Mouse (Mus musculus): ENCODE measurements around the gene Pou2f2.

Pou2f2 gene

DNA sequence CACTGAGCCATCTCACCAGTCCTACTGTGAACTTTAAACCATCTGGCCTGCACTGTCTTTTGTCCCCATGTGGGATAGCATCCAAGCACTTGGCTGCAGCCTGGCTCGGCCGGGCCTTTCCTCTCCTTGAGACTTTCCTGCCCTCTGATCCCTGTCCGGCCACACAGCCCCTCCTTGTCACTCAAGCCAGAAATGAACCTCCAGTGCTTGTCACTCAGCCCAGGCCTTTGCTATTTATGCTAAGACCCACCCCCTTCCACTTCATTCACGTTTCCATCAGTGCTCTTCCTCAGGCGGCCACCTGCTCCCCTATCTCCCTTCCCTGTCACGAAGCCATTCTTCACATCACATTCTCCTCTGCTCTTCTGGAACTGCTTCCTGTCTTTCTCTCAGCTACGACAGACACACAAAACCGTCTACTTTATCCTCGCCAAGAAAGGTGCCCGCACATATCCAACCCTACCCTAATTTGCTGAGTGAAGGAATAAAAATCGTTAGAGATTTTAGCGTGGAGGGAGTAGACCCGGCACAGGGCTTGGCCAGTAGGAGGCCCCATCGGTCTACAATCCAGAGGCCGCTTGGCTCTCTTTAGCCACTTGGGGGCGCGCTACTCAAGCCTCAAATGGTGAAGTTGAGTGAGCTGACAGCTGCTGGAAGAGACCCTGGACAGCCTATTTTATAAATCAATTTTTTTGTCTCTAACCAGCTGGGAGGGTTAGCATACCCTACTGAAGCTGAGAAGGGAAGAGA, 73.9 kb downstream of the Pou2f2 start:
- peak; percentile 86 for DNase-seq (ENCODE audit: extremely low spot score, low spot score)

DNA sequence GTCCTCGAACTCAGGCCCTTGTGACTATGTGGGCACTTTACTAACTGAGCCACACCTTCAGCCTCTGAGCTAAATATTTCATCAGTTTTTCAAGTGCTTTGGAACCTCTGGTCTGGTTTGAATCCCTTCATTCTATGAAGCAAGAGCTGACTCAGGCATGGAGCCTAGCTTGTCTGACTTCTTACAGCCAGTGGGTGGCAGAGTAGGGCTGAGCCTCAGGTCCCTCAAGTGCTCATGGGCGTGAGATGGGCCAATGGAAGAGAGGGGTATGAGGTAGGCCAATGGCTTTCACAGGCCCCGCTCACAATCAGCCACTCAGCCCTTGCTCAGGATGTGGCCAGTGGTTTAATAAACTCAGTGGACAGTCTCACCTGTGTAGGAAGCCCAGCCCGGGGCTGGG, 79.9 kb downstream of the Pou2f2 start:
- DNase-seq (ENCODE audit: extremely low spot score, low spot score), result no peak

GRCm38 (mm10) chr7:25098169-25098568, 81.4 kb downstream of the Pou2f2 start:
- no peak for DNase-seq (ENCODE audit: extremely low spot score, low spot score)

- no peak for DNase-seq (ENCODE audit: extremely low spot score, low spot score)
Observed at GRCm38 (mm10) chr7:25089875-25090274, 89.7 kb downstream of the Pou2f2 start.

DNA sequence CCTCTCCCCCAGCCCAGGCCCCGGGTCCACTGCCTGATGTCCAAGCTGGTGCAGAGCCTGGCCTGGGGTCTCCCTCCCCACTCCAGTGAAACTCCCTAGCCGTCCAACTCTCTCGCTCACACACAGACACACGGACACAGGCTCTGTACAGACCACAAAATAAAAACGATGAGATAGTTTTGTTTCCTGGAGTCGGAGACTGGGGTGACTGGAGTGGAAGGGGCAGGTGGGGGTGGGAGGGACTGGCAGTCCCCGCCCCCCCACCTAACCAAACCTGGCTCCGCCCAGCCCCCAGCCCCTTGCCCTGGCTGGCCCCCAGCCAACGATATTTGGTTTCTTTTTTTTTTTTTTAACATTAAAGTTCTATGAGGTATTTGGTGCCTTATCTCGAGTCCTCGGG, 90.6 kb downstream of the Pou2f2 start:
- no peak for DNase-seq (ENCODE audit: extremely low spot score, low spot score)

DNA sequence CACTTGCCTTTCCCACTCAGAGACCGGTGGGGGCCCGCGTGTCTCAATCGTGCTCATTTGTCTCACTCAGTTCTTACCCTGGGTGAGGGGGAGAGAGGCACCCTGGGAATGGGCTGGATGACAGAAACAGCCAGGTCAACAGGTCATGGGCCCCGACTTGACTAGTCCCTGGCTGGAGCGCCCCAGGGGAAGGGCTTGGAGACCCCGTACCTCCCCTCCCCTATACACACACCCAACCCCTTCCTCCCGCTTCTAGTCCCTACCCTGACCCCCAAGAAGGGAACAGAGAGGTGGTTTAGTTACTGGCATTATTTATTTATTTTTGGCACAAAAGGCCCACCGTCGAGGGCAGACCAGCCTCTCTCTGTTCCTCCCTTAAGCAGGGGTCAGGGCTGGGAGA, 91.0 kb downstream of the Pou2f2 start:
- DNase-seq (ENCODE audit: extremely low spot score, low spot score), result peak; percentile 66

- DNase-seq (ENCODE audit: extremely low spot score, low spot score), result no peak
Observed at GRCm38 (mm10) chr7:25087972-25088371, 91.6 kb downstream of the Pou2f2 start.

DNA sequence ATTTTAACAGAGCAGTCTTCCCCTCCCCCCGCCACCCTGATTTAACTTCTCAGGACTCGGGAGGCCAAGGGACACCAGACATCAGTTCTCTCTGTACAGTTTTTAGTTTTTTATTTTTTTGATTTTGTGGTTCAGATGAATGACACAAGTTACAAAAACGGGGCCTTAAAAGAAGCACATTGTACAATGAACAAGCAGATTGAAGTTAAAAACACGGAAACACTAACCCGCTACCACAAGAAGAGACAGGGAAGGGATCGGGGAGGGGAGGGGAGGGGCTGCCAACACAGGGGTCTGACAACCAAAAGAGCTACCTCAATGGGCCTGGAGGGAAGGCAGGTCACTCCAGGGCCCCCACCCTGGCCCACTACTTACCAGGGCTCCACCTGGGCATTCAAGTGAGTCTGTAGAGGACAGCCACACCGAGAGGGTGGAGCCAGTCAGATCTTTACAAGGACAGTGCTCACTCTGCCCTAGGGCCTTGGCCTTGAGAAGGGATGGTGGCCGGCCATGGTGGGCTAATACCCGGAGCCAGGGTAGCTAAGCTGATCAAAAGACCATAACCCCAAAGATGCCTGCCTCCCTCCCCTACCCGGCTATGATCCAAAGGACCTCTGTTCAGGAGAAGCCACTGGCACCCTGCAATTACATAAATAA, 92.1 kb downstream of the Pou2f2 start:
- DNase-seq (ENCODE audit: extremely low spot score, low spot score), result no peak

- no peak for DNase-seq (ENCODE audit: extremely low spot score, low spot score)
Observed at GRCm38 (mm10) chr7:25086656-25087055, 92.9 kb downstream of the Pou2f2 start.

DNA sequence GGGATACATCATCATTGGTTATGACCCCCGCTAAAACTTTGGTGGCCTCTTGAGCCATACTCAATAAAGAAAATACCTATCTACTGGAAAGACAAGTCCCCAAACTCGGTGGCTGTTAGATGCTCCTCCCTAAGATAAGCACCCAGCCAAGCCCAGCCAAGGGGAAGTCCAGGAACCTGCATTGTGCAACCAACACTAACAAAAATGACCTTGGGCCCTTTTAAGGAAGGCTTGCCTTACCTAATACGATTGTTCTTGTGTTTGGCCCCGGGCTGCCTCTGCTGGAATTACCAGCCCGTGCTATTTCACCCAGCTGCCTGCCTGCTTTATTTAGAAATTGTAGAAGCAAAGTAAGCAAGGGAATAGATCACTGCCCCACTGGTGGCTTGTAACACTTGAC, 94.9 kb downstream of the Pou2f2 start:
- no peak for DNase-seq (ENCODE audit: extremely low spot score, low spot score)

DNA sequence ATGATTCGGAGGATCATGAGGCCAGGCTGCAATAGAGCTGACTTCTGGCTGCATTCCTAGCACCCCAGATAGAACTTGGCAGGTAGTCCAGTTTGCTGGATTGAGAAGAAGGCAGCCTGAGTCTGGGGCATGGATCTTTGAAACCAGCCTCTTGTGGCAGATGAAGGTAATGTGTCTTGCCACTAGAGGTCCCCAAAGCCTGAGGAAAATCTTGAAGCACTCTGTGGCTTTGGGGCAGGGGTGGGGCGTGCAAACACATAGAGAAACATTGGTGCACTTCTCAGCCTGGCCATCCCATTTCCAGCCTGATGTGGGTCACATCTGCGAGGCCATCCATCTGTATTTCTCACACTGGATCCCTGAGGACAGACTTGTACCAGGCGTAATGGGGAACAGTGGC, 97.0 kb downstream of the Pou2f2 start:
- no peak for DNase-seq (ENCODE audit: extremely low spot score, low spot score)

GRCm38 (mm10) chr7:25080431-25080830, 99.1 kb downstream of the Pou2f2 start:
- DNase-seq (ENCODE audit: extremely low spot score, low spot score), result no peak

GRCm38 (mm10) chr7:25079496-25080026, 100.0 kb downstream of the Pou2f2 start:
- no peak for DNase-seq (ENCODE audit: extremely low spot score, low spot score)

DNA sequence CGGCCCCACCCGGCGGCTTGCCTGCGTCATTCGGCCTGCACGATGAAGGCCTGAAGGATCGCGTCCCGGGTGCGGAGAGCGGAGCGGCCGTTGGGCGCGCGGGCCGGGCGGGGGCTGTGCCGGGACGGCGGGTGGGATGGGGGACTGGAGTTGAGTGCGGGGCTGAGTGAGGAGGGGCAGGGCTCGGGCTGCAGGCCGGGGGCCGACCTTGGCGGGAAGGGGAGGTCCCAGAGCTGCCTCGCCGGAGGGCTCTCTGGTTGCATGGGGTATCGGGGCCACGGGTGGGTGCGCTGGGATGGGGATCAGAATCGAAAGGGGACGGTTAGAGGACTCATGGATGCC, 102.1 kb downstream of the Pou2f2 start:
- DNase-seq (ENCODE audit: extremely low spot score, low spot score), result no peak

DNA sequence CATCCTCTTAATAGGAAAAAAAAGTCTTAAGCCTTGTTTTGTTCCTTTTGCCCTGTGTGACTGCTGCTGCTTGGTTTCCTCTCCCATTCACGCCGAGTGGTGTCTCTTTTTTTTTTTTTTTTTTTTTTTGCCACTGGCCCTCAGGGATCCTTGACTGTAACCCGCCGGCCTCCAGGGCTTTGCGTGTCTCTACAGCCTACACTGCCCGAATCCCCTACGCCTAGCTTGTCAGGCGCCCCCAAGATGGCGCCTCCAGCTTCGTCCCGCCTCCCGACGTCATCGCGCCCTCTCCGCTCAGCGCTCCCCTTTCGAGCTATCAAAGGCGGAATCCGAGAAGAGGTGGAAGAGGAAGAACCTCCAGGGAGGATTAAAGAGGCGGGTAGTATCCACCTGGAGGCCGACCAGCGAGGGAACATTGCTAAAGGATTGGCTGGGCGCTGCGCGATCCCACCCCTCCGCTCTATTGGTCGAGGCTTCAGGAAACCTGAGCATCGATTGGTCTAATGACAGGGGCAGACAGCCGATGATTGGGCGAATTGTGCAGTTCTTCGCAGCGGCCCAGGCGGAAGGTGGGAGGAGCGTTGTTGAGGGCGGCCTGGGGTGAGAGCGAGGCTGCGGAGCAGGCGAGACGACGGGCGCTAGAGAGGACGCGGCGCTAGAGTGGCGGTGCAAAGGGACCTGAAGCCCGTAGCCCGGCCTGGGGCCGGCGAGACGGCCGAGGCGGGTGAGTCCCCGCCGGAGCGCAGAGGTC, 102.7 kb downstream of the Pou2f2 start:
- DNase-seq (ENCODE audit: extremely low spot score, low spot score), result peak; percentile 95

- DNase-seq (ENCODE audit: extremely low spot score, low spot score), result no peak
Observed at GRCm38 (mm10) chr7:25076296-25076662, 103.2 kb downstream of the Pou2f2 start.

DNA sequence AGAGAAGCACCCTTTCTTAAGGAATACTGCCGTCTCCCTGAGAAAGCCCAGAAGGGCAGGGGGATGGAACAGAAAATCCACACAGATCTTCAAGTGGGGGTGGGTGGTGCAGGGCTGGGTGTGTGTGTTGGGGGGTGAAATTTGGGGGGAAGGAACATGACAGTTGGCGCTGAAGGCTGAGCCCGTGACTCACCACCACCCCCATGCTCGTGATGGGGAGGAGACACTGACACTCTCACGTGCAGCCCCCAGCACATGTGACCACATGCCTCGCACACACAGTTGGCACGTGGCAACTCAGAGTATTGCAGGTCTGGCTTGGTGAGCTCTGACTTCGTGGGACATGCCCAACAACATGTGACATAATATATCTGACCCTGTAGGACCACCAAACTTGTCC, 105.6 kb downstream of the Pou2f2 start:
- DNase-seq (ENCODE audit: extremely low spot score, low spot score), result no peak

GRCm38 (mm10) chr7:25072716-25073390, 106.7 kb downstream of the Pou2f2 start:
- peak; percentile 60 for DNase-seq (ENCODE audit: extremely low spot score, low spot score)

- DNase-seq (ENCODE audit: extremely low spot score, low spot score), result peak; percentile 47
Observed at GRCm38 (mm10) chr7:25071979-25072715, 107.4 kb downstream of the Pou2f2 start, which contains the start of the genes Grik5 and Zfp574. Grik5 (minus strand) TSS chr7:25072346. Zfp574 (plus strand) TSS chr7:25072567.

- DNase-seq (ENCODE audit: extremely low spot score, low spot score), result no peak
Observed at GRCm38 (mm10) chr7:25068724-25069123, 110.8 kb downstream of the Pou2f2 start.
